Mouse (Mus musculus) neural tube, embryonic 13.5 days (tissue): ENCODE results near the gene Afmid. TPM values are rescaled to one million over a fixed set of nuclear protein-coding genes. Genes with fewer than 3 reads are reported as not detected.

ENCODE experiments used
- ATAC-seq: fragments of 200-750 bp; cut with Nextera tagmentation; 2 replicates; pipeline ENCODE4 v1.8.0; 2017; ENCODE audit warnings: low read depth, mild to moderate bottlenecking, moderate TSS enrichment, moderate library complexity
- H3K27ac ChIP-seq: fragments of 300-500 bp; sonication (generic); replicated peaks from 2 replicates; pipeline ENCODE4 v1.5.1; 2015; ENCODE audit warnings: moderate library complexity, mild to moderate bottlenecking, inconsistent platforms
- H3K27me3 ChIP-seq: fragments of 300-500 bp; sonication (generic); 2 replicates; pipeline ENCODE4 v1.6.1; 2015; ENCODE audit warnings: mild to moderate bottlenecking, inconsistent platforms
- H3K36me3 ChIP-seq: fragments of 300-500 bp; sonication (generic); 2 replicates; pipeline ENCODE4 v1.6.1; 2015; ENCODE audit warnings: mild to moderate bottlenecking, inconsistent platforms
- H3K4me1 ChIP-seq: fragments of 300-500 bp; sonication (generic); replicated peaks from 2 replicates; pipeline ENCODE4 v1.6.1; 2015; ENCODE audit warnings: inconsistent platforms
- H3K4me2 ChIP-seq: fragments of 300-500 bp; sonication (generic); 2 replicates; pipeline ENCODE4 v1.6.1; 2015; ENCODE audit warnings: inconsistent platforms, mild to moderate bottlenecking, moderate library complexity
- H3K4me3 ChIP-seq: fragments of 300-500 bp; sonication (generic); 2 replicates; pipeline ENCODE4 v1.5.1; 2015; ENCODE audit warnings: mild to moderate bottlenecking, inconsistent platforms
- H3K9ac ChIP-seq: fragments of 300-500 bp; sonication (generic); 2 replicates; pipeline ENCODE4 v1.6.1; 2015; ENCODE audit warnings: moderate library complexity, mild to moderate bottlenecking, inconsistent platforms
- H3K9me3 ChIP-seq: fragments of 300-500 bp; sonication (generic); 2 replicates; pipeline ENCODE4 v1.6.1; 2016; ENCODE audit warnings: inconsistent platforms
- WGBS: fragments of 180-500 bp; shearing (Covaris S2); methylation state at CpG from one replicate; pipeline ENCODE4 v1.1.7; 2015; 5-methylcytosine and 5-hydroxymethylcytosine counted together
- polyA plus RNA-seq: library from polyadenylated mRNA; unstranded; fragments of >200 nt; fragmentation: Nextera tagmentation; extraction: Ambion mirVana; gene quantifications from 2 replicates; pipeline ENCODE4 v1.2.1, GENCODE M21; 2015

The Afmid gene
- polyA plus RNA-seq, 1 experiment from 2014 or later: 2.7 TPM

- Histone ChIP-seq H3K36me3 (no peaks in the 10 kb centered on the region), H3K4me1 (peaks cover 40% of the 10 kb centered on the region), H3K4me2 (no peak overlapping the region), H3K4me3 (no peak overlapping the region), H3K9ac (no peak overlapping the region), H3K27ac (no peak overlapping the region), H3K27me3 (peaks cover 41% of the 10 kb centered on the region), H3K9me3 (no peaks in the 10 kb centered on the region)
- ATAC-seq: no peak
- WGBS: 36% methylated on average over 11 of the region's 11 CpGs
These were observed 37.6 kb downstream of the Afmid start for GRCm38 (mm10) chr11:117863174-117863856.

- 70% methylated on average over 2 of the region's 2 CpGs for WGBS
- Histone ChIP-seq H3K27ac (no peak overlapping the region), H3K4me1 (peaks cover 40% of the 10 kb centered on the region), H3K9me3 (no peaks in the 10 kb centered on the region), H3K4me2 (no peak overlapping the region), H3K9ac (no peak overlapping the region), H3K27me3 (peaks cover 34% of the 10 kb centered on the region), H3K36me3 (no peaks in the 10 kb centered on the region), H3K4me3 (no peak overlapping the region)
- ATAC-seq: no peak
These were observed 39.1 kb downstream of the Afmid start for GRCm38 (mm10) chr11:117864805-117865204.

GRCm38 (mm10) chr11:117865988-117866387 is 40.3 kb downstream of the Afmid start:
- Histone ChIP-seq H3K27ac (peak overlapping the region; percentile 59), H3K9ac (peak overlapping the region; percentile 49; the same call in 1 of the 2 replicates), H3K27me3 (peaks cover 23% of the 10 kb centered on the region), H3K9me3 (no peaks in the 10 kb centered on the region), H3K36me3 (no peaks in the 10 kb centered on the region), H3K4me1 (peaks cover 34% of the 10 kb centered on the region), H3K4me2 (no peak overlapping the region), H3K4me3 (no peak overlapping the region)
- WGBS: 16% methylated on average over 6 of the region's 6 CpGs
- peak; percentile 41 for ATAC-seq

GRCm38 (mm10) chr11:117870688-117871365 is 45.1 kb downstream of the Afmid start:
- Histone ChIP-seq H3K4me2 (no peak overlapping the region), H3K27me3 (no peaks in the 10 kb centered on the region), H3K9me3 (no peaks in the 10 kb centered on the region), H3K4me1 (peaks cover 34% of the 10 kb centered on the region), H3K4me3 (no peak overlapping the region), H3K27ac (no peak overlapping the region), H3K36me3 (no peaks in the 10 kb centered on the region), H3K9ac (0 out of 2 replicates have a peak overlapping the region, but pooled peaks have one; percentile 17)
- no peak for ATAC-seq
- WGBS: 38% methylated on average over 12 of the region's 12 CpGs

- whole genome bisulfite sequencing: 78% methylated on average over 5 of the region's 5 CpGs
- no peak overlapping the region for H3K27ac ChIP-seq
- ATAC-seq: no peak
These were observed 45.7 kb downstream of the Afmid start for GRCm38 (mm10) chr11:117871376-117871775.

GRCm38 (mm10) chr11:117871911-117872584 is 46.3 kb downstream of the Afmid start:
- Histone ChIP-seq H3K9ac (peak overlapping the region; percentile 81), H3K36me3 (no peaks in the 10 kb centered on the region), H3K4me1 (peaks cover 23% of the 10 kb centered on the region), H3K27me3 (no peaks in the 10 kb centered on the region; the same call in 1 of the 2 replicates), H3K4me2 (peak overlapping the region; percentile 97), H3K27ac (no peak overlapping the region), H3K4me3 (no peak overlapping the region), H3K9me3 (no peaks in the 10 kb centered on the region)
- ATAC-seq: no peak
- WGBS: 57% methylated on average over 12 of the region's 12 CpGs

More at GRCm38 (mm10) chr11:117871376-117871775, 45.7 kb downstream of the Afmid start:
- no peak overlapping the region for H3K4me2 ChIP-seq
- no peaks in the 10 kb centered on the region for H3K36me3 ChIP-seq
- H3K4me3 ChIP-seq: no peak overlapping the region
- H3K4me1 ChIP-seq: peaks cover 28% of the 10 kb centered on the region
- no peaks in the 10 kb centered on the region for H3K9me3 ChIP-seq
- no peaks in the 10 kb centered on the region for H3K27me3 ChIP-seq
- H3K9ac ChIP-seq: 0 out of 2 replicates have a peak overlapping the region, but pooled peaks have one; percentile 81

- Histone ChIP-seq H3K36me3 (no peaks in the 10 kb centered on the region), H3K4me1 (peaks cover 24% of the 10 kb centered on the region), H3K9me3 (no peaks in the 10 kb centered on the region), H3K27me3 (peaks cover 4% of the 10 kb centered on the region; the same call in 1 of the 2 replicates), H3K4me2 (peak within 1 kb of the TSS; percentile 97), H3K27ac (0 out of 2 replicates have a peak within 1 kb of the TSS, but pooled peaks have one; percentile 33), H3K9ac (peak within 1 kb of the TSS; percentile 81), H3K4me3 (peak within 1 kb of the TSS; percentile 72)
- 1% methylated on average over 51 of the region's 51 CpGs for WGBS
- ATAC-seq: peak; percentile 58; the same call in 1 of the 2 replicates
These were observed 47.3 kb downstream of the Afmid start, which contains the start of gene Tha1 for GRCm38 (mm10) chr11:117872861-117873608. TSS of gene Tha1 (minus strand) at chr11:117873481.

GRCm38 (mm10) chr11:117874419-117874818 is 48.7 kb downstream of the Afmid start:
- no peak overlapping the region for H3K27ac ChIP-seq
- 58% methylated on average over 4 of the region's 4 CpGs for WGBS
- ATAC-seq: no peak

GRCm38 (mm10) chr11:117875681-117876080 is 50.0 kb downstream of the Afmid start:
- 24% methylated on average over 6 of the region's 6 CpGs for WGBS
- peaks cover 35% of the 10 kb centered on the region for H3K4me1 ChIP-seq
- H3K27ac ChIP-seq: no peak overlapping the region
- no peak for ATAC-seq
- no peaks in the 10 kb centered on the region for H3K9me3 ChIP-seq
- 0 out of 2 replicates have a peak overlapping the region, but pooled peaks have one; percentile 5 for H3K9ac ChIP-seq
- H3K27me3 ChIP-seq: peaks cover 4% of the 10 kb centered on the region; the same call in 1 of the 2 replicates
- no peak overlapping the region for H3K4me3 ChIP-seq
- H3K4me2 ChIP-seq: no peak overlapping the region
- no peaks in the 10 kb centered on the region for H3K36me3 ChIP-seq

More at GRCm38 (mm10) chr11:117874419-117874818, 48.7 kb downstream of the Afmid start:
- peaks cover 37% of the 10 kb centered on the region for H3K4me1 ChIP-seq
- peaks cover 4% of the 10 kb centered on the region; the same call in 1 of the 2 replicates for H3K27me3 ChIP-seq
- H3K4me3 ChIP-seq: no peak overlapping the region
- H3K9me3 ChIP-seq: no peaks in the 10 kb centered on the region
- H3K4me2 ChIP-seq: no peak overlapping the region
- no peak overlapping the region for H3K9ac ChIP-seq
- H3K36me3 ChIP-seq: no peaks in the 10 kb centered on the region

- Histone ChIP-seq H3K27me3 (peaks cover 4% of the 10 kb centered on the region; the same call in 1 of the 2 replicates), H3K36me3 (no peaks in the 10 kb centered on the region), H3K4me1 (peaks cover 36% of the 10 kb centered on the region), H3K27ac (peak overlapping the region; percentile 76), H3K4me3 (no peak overlapping the region), H3K4me2 (peak overlapping the region; percentile 42), H3K9ac (peak overlapping the region; percentile 58), H3K9me3 (no peaks in the 10 kb centered on the region)
- WGBS: 22% methylated on average over 13 of the region's 13 CpGs
- peak; percentile 74 for ATAC-seq
These were observed 52.4 kb downstream of the Afmid start for GRCm38 (mm10) chr11:117877917-117878745.
